In genomic region chr1:133024426-133024825, GRCm38 (mm10) we compare ENCODE assay signal across 7 mouse cellular contexts. TPM values are rescaled to one million over a fixed set of nuclear protein-coding genes. Genes with fewer than 3 reads are reported as not detected.
A peak's percentile ranks its signal among the peaks of the same experiment; 100 is the strongest.
DNase-seq lines count a peak whose midpoint lies in the region; ATAC-seq lines count a peak whose summit lies in the region.

No protein-coding gene starts in this region.

- H3K9me3 ChIP-seq in megakaryocyte, embryonic 14.5 days = no peaks in the 10 kb centered on the region
- H3K9me3 ChIP-seq in forebrain, embryonic 10.5 days = no peaks in the 10 kb centered on the region
- no peaks in the 10 kb centered on the region for H3K9me3 ChIP-seq in limb, embryonic 13.5 days
- H3K9me3 ChIP-seq in stomach, embryonic 15.5 days = no peaks in the 10 kb centered on the region

- H3K27ac ChIP-seq in forebrain, embryonic 10.5 days = peak overlapping the region; percentile 99
- no peak overlapping the region for H3K27ac ChIP-seq in limb, embryonic 13.5 days
- H3K27ac ChIP-seq in stomach, embryonic 15.5 days = no peak overlapping the region

- H3K27me3 ChIP-seq in megakaryocyte, embryonic 14.5 days (replicated peaks) = no peaks in the 10 kb centered on the region
- H3K27me3 ChIP-seq in forebrain, embryonic 10.5 days (ENCODE audit: poor library complexity, severe bottlenecking) = no peaks in the 10 kb centered on the region
- no peaks in the 10 kb centered on the region for H3K27me3 ChIP-seq in limb, embryonic 13.5 days
- no peaks in the 10 kb centered on the region for H3K27me3 ChIP-seq in stomach, embryonic 15.5 days (replicated peaks)

- peak overlapping the region; percentile 95 for H3K4me3 ChIP-seq in megakaryocyte, embryonic 14.5 days (replicated peaks)
- peak overlapping the region; percentile 94 for H3K4me3 ChIP-seq in forebrain, embryonic 10.5 days
- H3K4me3 ChIP-seq in limb, embryonic 13.5 days = peak overlapping the region; percentile 88
- H3K4me3 ChIP-seq in stomach, embryonic 15.5 days (replicated peaks) = peak overlapping the region; percentile 78

- no peak for DNase-seq in forebrain, embryonic 10.5 days (ENCODE audit: extremely low spot score, low spot score)
- DNase-seq in embryo, embryonic 11 days = no peak
- DNase-seq in testis, postnatal 10 days (ENCODE audit: low spot score) = no peak

- H3K9ac ChIP-seq in limb, embryonic 13.5 days = peak overlapping the region; percentile 94
- peak overlapping the region; percentile 82; the same call in 1 of the 2 replicates for H3K9ac ChIP-seq in stomach, embryonic 15.5 days

- H3K4me2 ChIP-seq in limb, embryonic 13.5 days (replicated peaks) = peak overlapping the region; percentile 75
- H3K4me2 ChIP-seq in stomach, embryonic 15.5 days = peak overlapping the region; percentile 72

- ATAC-seq in megakaryocyte, adult 5-6 weeks (ENCODE audit: poor library complexity, severe bottlenecking) = no peak
- ATAC-seq in limb, embryonic 13.5 days (ENCODE audit: low FRiP score, low read depth) = no peak
- ATAC-seq in stomach, embryonic 15.5 days (ENCODE audit: insufficient read depth, low FRiP score, low read depth) = no peak

- peaks cover 12% of the 10 kb centered on the region for H3K36me3 ChIP-seq in megakaryocyte, embryonic 14.5 days (replicated peaks; ENCODE audit: low read length)
- H3K36me3 ChIP-seq in forebrain, embryonic 10.5 days (replicated peaks) = peaks cover 23% of the 10 kb centered on the region
- peaks cover 3% of the 10 kb centered on the region; the same call in 1 of the 2 replicates for H3K36me3 ChIP-seq in limb, embryonic 13.5 days
- H3K36me3 ChIP-seq in stomach, embryonic 15.5 days = 0 out of 2 replicates have a peak, but pooled peaks cover 2% of the 10 kb centered on the region

- H3K4me1 ChIP-seq in megakaryocyte, embryonic 14.5 days = peaks cover 50% of the 10 kb centered on the region
- H3K4me1 ChIP-seq in forebrain, embryonic 10.5 days = peaks cover 14% of the 10 kb centered on the region
- H3K4me1 ChIP-seq in limb, embryonic 13.5 days = peaks cover 11% of the 10 kb centered on the region
- 0 out of 2 replicates have a peak, but pooled peaks cover 5% of the 10 kb centered on the region for H3K4me1 ChIP-seq in stomach, embryonic 15.5 days

- WGBS in forebrain, embryonic 10.5 days = 48% methylated on average over 7 of the region's 7 CpGs
- WGBS in limb, embryonic 13.5 days = 38% methylated on average over 7 of the region's 7 CpGs
- 31% methylated on average over 7 of the region's 7 CpGs for WGBS in stomach, embryonic 15.5 days

RNA-seq across cellular contexts. Expression of gene Mdm4, which starts 5.9 kb away (rescaled TPM):
- 7.3 TPM in 1 of 2 replicates, not detected in the other for polyA plus RNA-seq in megakaryocyte, embryonic 14.5 days (2012; ENCODE audit: insufficient read depth, low replicate concordance)
- total RNA-seq in megakaryocyte, adult 5-6 weeks (2015) = 66.6 and 69.0 TPM in 2 replicates
- 88.5 and 97.9 TPM in 2 replicates for total RNA-seq in megakaryocyte, adult 5-6 weeks (2017)
- 38.5 and 38.8 TPM in 2 replicates for polyA plus RNA-seq in forebrain, embryonic 10.5 days (2016; fragmentation: Nextera tagmentation; extraction: Ambion mirVana)
- polyA plus RNA-seq in limb, embryonic 13.5 days (2015; fragmentation: Nextera tagmentation; extraction: Ambion mirVana) = 40.2 and 45.9 TPM in 2 replicates
- 33.3 and 34.9 TPM in 2 replicates for polyA plus RNA-seq in stomach, embryonic 15.5 days (2015; fragmentation: Nextera tagmentation; extraction: Ambion mirVana)

RNA-seq across cellular contexts. Expression of gene Pik3c2b, which starts 21.0 kb away (rescaled TPM):
- 0.56 and 0.73 TPM in 2 replicates for polyA plus RNA-seq in megakaryocyte, embryonic 14.5 days (2012; ENCODE audit: insufficient read depth, low replicate concordance)
- 0.67 and 1.1 TPM in 2 replicates for total RNA-seq in megakaryocyte, adult 5-6 weeks (2015)
- total RNA-seq in megakaryocyte, adult 5-6 weeks (2017) = 0.48 and 0.98 TPM in 2 replicates
- polyA plus RNA-seq in forebrain, embryonic 10.5 days (2016; fragmentation: Nextera tagmentation; extraction: Ambion mirVana) = 13.6 and 13.7 TPM in 2 replicates
- 6.8 and 7.1 TPM in 2 replicates for polyA plus RNA-seq in limb, embryonic 13.5 days (2015; fragmentation: Nextera tagmentation; extraction: Ambion mirVana)
- 8.3 and 10.7 TPM in 2 replicates for polyA plus RNA-seq in stomach, embryonic 15.5 days (2015; fragmentation: Nextera tagmentation; extraction: Ambion mirVana)
